ENCODE assay signal across 13 mouse cellular contexts in genomic region chr5:92387433-92387832, GRCm38 (mm10). TPM values are rescaled to one million over a fixed set of nuclear protein-coding genes. Genes with fewer than 3 reads are reported as not detected.
DNase-seq lines count a peak whose midpoint lies in the region; ATAC-seq and TF ChIP-seq lines count a peak whose summit lies in the region.
"Had no signal": no experiment of that assay in that cellular context is flagged by ENCODE, and none has a peak within 500 bp of the region (broad histone marks: within the 10 kb centered on the region; RNA-seq: fewer than 3 reads in every experiment).

No protein-coding gene starts in this region.

- ATAC-seq in forebrain, embryonic 16.5 days = no peak
- ATAC-seq in hindbrain, embryonic 11.5 days (ENCODE audit: low FRiP score) = no peak
- ATAC-seq: intestine, embryonic 15.5 days had no signal

- H3K27ac ChIP-seq in forebrain, embryonic 16.5 days (ENCODE audit: low read length) = no peak overlapping the region
- H3K27ac ChIP-seq in hindbrain, embryonic 11.5 days (ENCODE audit: low read depth, low read length) = no peak overlapping the region
- H3K27ac ChIP-seq: intestine, embryonic 15.5 days; limb, embryonic 10.5 days; lung, embryonic 15.5 days had no signal

- H3K79me2 ChIP-seq in myocyte (ENCODE audit: control insufficient read depth, insufficient read depth) = no peaks in the 10 kb centered on the region

- intact Hi-C loops in heart, postnatal 36 days (cut with DNase I) = loop anchor here (10.0 kb wide), 2 partner anchors 193 to 303 kb away; partner anchors contain the start of gene G3bp2

- WGBS in lung, adult 2 months = 41% methylated on average over 11 of the region's 11 CpGs
- 79% methylated on average over 11 of the region's 11 CpGs for WGBS in forebrain, embryonic 16.5 days
- 72% methylated on average over 11 of the region's 11 CpGs for WGBS in hindbrain, embryonic 11.5 days

- no peak overlapping the region for H3ac ChIP-seq in myocyte (ENCODE audit: control insufficient read depth, insufficient read length)

- peaks cover 3% of the 10 kb centered on the region; the same call in 1 of the 2 replicates for H3K4me1 ChIP-seq in lung, adult 2 months (ENCODE audit: control insufficient read depth, insufficient read depth, low read length)
- no peaks in the 10 kb centered on the region for H3K4me1 ChIP-seq in forebrain, embryonic 16.5 days (replicated peaks; ENCODE audit: control insufficient read depth, insufficient read depth, low read length)
- no peaks in the 10 kb centered on the region for H3K4me1 ChIP-seq in hindbrain, embryonic 11.5 days (replicated peaks; ENCODE audit: control insufficient read depth, insufficient read depth, low read length)
- H3K4me1 ChIP-seq: intestine, embryonic 15.5 days had no signal

- no peaks in the 10 kb centered on the region for H3K9me3 ChIP-seq in forebrain, embryonic 16.5 days (ENCODE audit: control insufficient read depth, low read length)
- H3K9me3 ChIP-seq in hindbrain, embryonic 11.5 days (ENCODE audit: control insufficient read depth, low read length) = no peaks in the 10 kb centered on the region
- H3K9me3 ChIP-seq: intestine, embryonic 15.5 days; limb, embryonic 10.5 days; lung, embryonic 15.5 days had no signal

- peak overlapping the region; percentile 24 for H3K4me2 ChIP-seq in myocyte (ENCODE audit: low read depth)
- no peak overlapping the region for H3K4me2 ChIP-seq in forebrain, embryonic 16.5 days (ENCODE audit: low read length)
- no peak overlapping the region for H3K4me2 ChIP-seq in hindbrain, embryonic 11.5 days (replicated peaks; ENCODE audit: low read depth, low read length)
- H3K4me2 ChIP-seq: intestine, embryonic 15.5 days; lung, embryonic 15.5 days had no signal

- H3K4me3 ChIP-seq in lung, adult 2 months (replicated peaks; ENCODE audit: extremely low read depth, low read depth, low read length) = no peak overlapping the region
- no peak overlapping the region for H3K4me3 ChIP-seq in myocyte
- H3K4me3 ChIP-seq in forebrain, embryonic 16.5 days (replicated peaks; ENCODE audit: low read length) = no peak overlapping the region
- no peak overlapping the region for H3K4me3 ChIP-seq in hindbrain, embryonic 11.5 days (ENCODE audit: low read depth, low read length)
- H3K4me3 ChIP-seq: intestine, embryonic 15.5 days; limb, embryonic 10.5 days; lung, embryonic 15.5 days had no signal

- no peaks in the 10 kb centered on the region for H3K36me3 ChIP-seq in myocyte (ENCODE audit: control insufficient read depth, insufficient read depth)
- H3K36me3 ChIP-seq in forebrain, embryonic 16.5 days (ENCODE audit: control insufficient read depth, insufficient read depth) = no peaks in the 10 kb centered on the region
- no peaks in the 10 kb centered on the region for H3K36me3 ChIP-seq in hindbrain, embryonic 11.5 days (ENCODE audit: control insufficient read depth, insufficient read depth, low read length)
- H3K36me3 ChIP-seq: intestine, embryonic 15.5 days; limb, embryonic 10.5 days; lung, embryonic 15.5 days had no signal

- no peak for DNase-seq in lung, adult 2 months
- no peak for DNase-seq in lung, postnatal 14 days
- peak; percentile 84 to 86 for DNase-seq in heart, adult 18-20 months
- DNase-seq in heart, postnatal 36 days = peak; percentile 70 to 73
- no peak for DNase-seq in cerebellum, postnatal 36 days
- no peak for DNase-seq in hindbrain, embryonic 11.5 days (ENCODE audit: low spot score)

- TF ChIP-seq POLR2A in lung, adult 2 months (IDR thresholded peaks at IDR 0.05; ENCODE audit: borderline replicate concordance, extremely low read depth, low read depth, low read length) = peak; percentile 11; the same call in 1 of the 2 replicates
- no peak for TF ChIP-seq POLR2A in myocyte (IDR thresholded peaks at IDR 0.05; ENCODE audit: insufficient read length, low read depth)

- H3K27me3 ChIP-seq in myocyte (ENCODE audit: control insufficient read depth, insufficient read depth, insufficient read length) = no peaks in the 10 kb centered on the region
- peaks cover 4% of the 10 kb centered on the region; the same call in 1 of the 2 replicates for H3K27me3 ChIP-seq in forebrain, embryonic 16.5 days (replicated peaks; ENCODE audit: control insufficient read depth, insufficient read depth, low read length)
- peaks cover 7% of the 10 kb centered on the region; the same call in 1 of the 2 replicates for H3K27me3 ChIP-seq in hindbrain, embryonic 11.5 days (ENCODE audit: control insufficient read depth, insufficient read depth, low read length)

- no peak for TF ChIP-seq CTCF in lung, adult 2 months (IDR thresholded peaks at IDR 0.05; ENCODE audit: insufficient read depth, low read length)

- H3K9ac ChIP-seq in forebrain, embryonic 16.5 days (replicated peaks; ENCODE audit: low read depth, low read length) = no peak overlapping the region
- no peak overlapping the region for H3K9ac ChIP-seq in hindbrain, embryonic 11.5 days (ENCODE audit: low read depth, low read length)
- H3K9ac ChIP-seq: intestine, embryonic 15.5 days; lung, embryonic 15.5 days had no signal

TF ChIP-seq in myocyte, 11 proteins besides CTCF, POLR2A, EP300 and RAD21:
- TF ChIP-seq POLR2AphosphoS2 (IDR thresholded peaks at IDR 0.05; ENCODE audit: insufficient read length, low read depth) = no peak
- no peak for TF ChIP-seq E2F4 (IDR thresholded peaks at IDR 0.05; ENCODE audit: insufficient read depth)
- no peak for TF ChIP-seq USF1 (IDR thresholded peaks at IDR 0.05; ENCODE audit: low read depth)
- no peak for TF ChIP-seq SRF (IDR thresholded peaks at IDR 0.05; ENCODE audit: control insufficient read depth, insufficient read length, low read depth)

RNA-seq across cellular contexts. Expression of gene Cxcl10, which starts 38.7 kb away (rescaled TPM):
- 2.2 and 3.0 TPM in 2 replicates for polyA plus RNA-seq in lung, adult 2 months (2012; rRNA removed)
- under 1 TPM in 1 of 2 experiments, not detected in 1; 0.25 TPM for total RNA-seq in heart, adult 18-20 months (2021)
- total RNA-seq in heart, postnatal 36 days (2021) = under 1 TPM in 1 of 2 experiments, not detected in 1; 0.28 TPM
- polyA plus RNA-seq in myocyte (2012; fragmentation: generic; extraction: Trizol) = 0.62 TPM
- polyA plus RNA-seq in forebrain, embryonic 16.5 days (2015; fragmentation: Nextera tagmentation; extraction: Ambion mirVana) = 0.61 TPM in 1 of 2 replicates, not detected in the other
- 0.57 and 0.71 TPM in 2 replicates for polyA plus RNA-seq in hindbrain, embryonic 11.5 days (2014; fragmentation: Nextera tagmentation; extraction: Ambion mirVana)

RNA-seq across cellular contexts. Expression of gene Nup54, which starts 47.6 kb away (rescaled TPM):
- 10.5 and 13.2 TPM in 2 replicates for polyA plus RNA-seq in lung, adult 2 months (2012; rRNA removed)
- total RNA-seq in heart, adult 18-20 months (2021) = 10 to 100 TPM; 19.1 to 21.9 TPM
- 10 to 100 TPM; 15.9 to 17.1 TPM for total RNA-seq in heart, postnatal 36 days (2021)
- 11.0 TPM for polyA plus RNA-seq in myocyte (2012; fragmentation: generic; extraction: Trizol)
- 63.4 and 65.6 TPM in 2 replicates for polyA plus RNA-seq in forebrain, embryonic 16.5 days (2015; fragmentation: Nextera tagmentation; extraction: Ambion mirVana)
- 67.5 and 69.3 TPM in 2 replicates for polyA plus RNA-seq in hindbrain, embryonic 11.5 days (2014; fragmentation: Nextera tagmentation; extraction: Ambion mirVana)

RNA-seq across cellular contexts. Expression of gene Art3, which starts 55.8 kb away (rescaled TPM):
- polyA plus RNA-seq in lung, adult 2 months (2012; rRNA removed) = 16.5 and 26.2 TPM in 2 replicates
- 100 to 1,000 TPM; 595 to 602 TPM for total RNA-seq in heart, adult 18-20 months (2021)
- 100 to 1,000 TPM; 751 to 829 TPM for total RNA-seq in heart, postnatal 36 days (2021)
- polyA plus RNA-seq in myocyte (2012; fragmentation: generic; extraction: Trizol) = 3.8 TPM
- polyA plus RNA-seq in forebrain, embryonic 16.5 days (2015; fragmentation: Nextera tagmentation; extraction: Ambion mirVana) = 3.5 and 5.4 TPM in 2 replicates
- polyA plus RNA-seq in hindbrain, embryonic 11.5 days (2014; fragmentation: Nextera tagmentation; extraction: Ambion mirVana) = 3.4 and 3.6 TPM in 2 replicates

RNA-seq across cellular contexts. Expression of gene Cxcl9, which starts 59.6 kb away (rescaled TPM):
- polyA plus RNA-seq in lung, adult 2 months (2012; rRNA removed) = 1.8 and 3.0 TPM in 2 replicates
- 10 to 100 TPM in 1 of 2 experiments, 1 to 10 TPM in 1; 2.1 to 10.8 TPM for total RNA-seq in heart, adult 18-20 months (2021)
- total RNA-seq in heart, postnatal 36 days (2021) = 1 to 10 TPM; 1.4 to 2.7 TPM
- polyA plus RNA-seq in myocyte (2012; fragmentation: generic; extraction: Trizol) = 0.02 TPM
- not detected in 2 replicates for polyA plus RNA-seq in forebrain, embryonic 16.5 days (2015; fragmentation: Nextera tagmentation; extraction: Ambion mirVana)
- not detected in 2 replicates for polyA plus RNA-seq in hindbrain, embryonic 11.5 days (2014; fragmentation: Nextera tagmentation; extraction: Ambion mirVana)
- polyA plus RNA-seq: C2C12; intestine, embryonic 15.5 days; limb, embryonic 10.5 days; lung, embryonic 15.5 days; stomach, embryonic 14.5 days had no signal

Comparison
In these comparisons a context has a peak if more than half of its experiments do, and no peak if none do; other contexts are left out.
1. DNase-seq: peak in heart, adult 18-20 months (2 of 2) and heart, postnatal 36 days (2 of 2); none in lung, adult 2 months (single experiment), lung, postnatal 14 days (single experiment), cerebellum, postnatal 36 days (0 of 2) and hindbrain, embryonic 11.5 days (single experiment).